Mouse (Mus musculus) mesoderm, embryonic 11.5 days (tissue): ENCODE measurements around the gene Rtel1.

ENCODE experiments used
- DNase-seq: peaks from one replicate; pipeline ENCODE4 v3.0.0-alpha.2; 2012; ENCODE audit warnings: low read depth, low spot score

Rtel1 gene

DNA sequence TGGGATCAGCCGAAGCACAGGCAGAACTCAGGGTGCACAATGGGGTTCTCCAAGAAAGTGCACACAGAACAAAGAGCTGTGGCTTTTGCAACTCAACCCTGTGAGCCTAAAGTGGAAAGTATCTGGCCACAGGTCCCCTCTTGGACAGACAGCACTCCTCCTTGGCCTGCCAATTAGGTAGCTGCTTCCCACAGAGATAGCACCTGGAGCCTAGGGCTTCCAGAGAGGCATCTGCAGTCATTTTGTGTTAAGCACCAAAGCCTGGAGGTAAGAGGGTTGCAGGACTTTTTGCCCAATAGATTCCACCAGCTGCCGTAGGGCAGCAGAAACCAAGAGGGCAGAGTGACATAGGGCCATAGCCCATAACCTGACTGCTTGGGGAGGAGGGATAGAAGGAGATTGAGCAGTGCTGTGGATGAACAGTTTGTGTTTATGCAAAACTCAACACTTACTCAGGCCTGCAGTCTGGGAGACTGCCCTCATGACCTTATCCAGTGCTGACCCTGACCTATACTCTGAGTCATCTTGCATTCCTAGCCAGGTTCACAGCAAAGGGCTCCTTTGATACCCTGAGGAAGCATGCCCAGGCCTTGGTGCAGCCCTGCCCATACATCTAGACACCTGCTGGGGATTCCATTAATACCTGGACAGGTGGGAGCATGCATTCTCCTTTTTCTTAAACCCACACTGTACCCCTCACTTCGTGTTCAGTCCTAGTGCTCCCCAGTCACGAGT, 70.8 kb downstream of the Rtel1 start:
- DNase-seq, result no peak

DNA sequence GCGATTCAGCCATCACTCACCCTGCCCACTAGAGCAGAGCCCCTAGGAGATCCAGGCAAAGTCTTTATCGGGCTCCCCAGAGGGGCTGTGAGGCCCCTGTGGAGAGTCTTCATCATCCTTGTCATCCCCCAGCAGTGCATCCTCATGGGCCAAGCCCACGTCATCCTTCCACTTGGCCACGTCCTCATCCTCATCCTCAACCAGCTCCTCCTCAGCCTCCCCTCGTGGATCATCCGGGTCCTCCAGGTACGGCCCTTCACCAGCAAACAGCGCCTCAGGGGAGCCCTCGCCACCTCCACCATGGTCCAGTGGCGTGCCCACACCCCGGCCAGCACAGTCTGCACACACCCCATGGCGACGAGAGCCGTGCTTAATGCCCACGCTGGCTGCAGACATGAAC, 71.5 kb downstream of the Rtel1 start:
- DNase-seq, result no peak

DNA sequence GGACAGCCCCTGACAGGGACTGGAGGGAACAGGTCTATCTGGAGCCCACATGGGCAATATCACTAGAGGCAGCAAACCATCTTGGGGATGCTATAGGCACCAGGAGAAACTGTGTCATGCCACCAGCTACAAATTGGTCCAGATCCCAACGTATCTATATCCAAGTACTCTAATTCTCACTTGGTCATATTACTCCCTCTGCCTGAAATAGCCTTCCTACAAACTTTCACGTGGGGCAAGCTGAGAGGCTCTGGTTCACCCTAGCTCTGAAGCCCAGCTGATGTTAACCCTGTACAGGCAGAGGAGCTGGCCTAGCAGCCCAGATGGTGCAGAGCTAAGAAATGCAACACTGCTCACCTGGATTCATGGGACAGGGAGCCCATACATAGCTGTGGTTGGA, 72.0 kb downstream of the Rtel1 start:
- no peak for DNase-seq

DNA sequence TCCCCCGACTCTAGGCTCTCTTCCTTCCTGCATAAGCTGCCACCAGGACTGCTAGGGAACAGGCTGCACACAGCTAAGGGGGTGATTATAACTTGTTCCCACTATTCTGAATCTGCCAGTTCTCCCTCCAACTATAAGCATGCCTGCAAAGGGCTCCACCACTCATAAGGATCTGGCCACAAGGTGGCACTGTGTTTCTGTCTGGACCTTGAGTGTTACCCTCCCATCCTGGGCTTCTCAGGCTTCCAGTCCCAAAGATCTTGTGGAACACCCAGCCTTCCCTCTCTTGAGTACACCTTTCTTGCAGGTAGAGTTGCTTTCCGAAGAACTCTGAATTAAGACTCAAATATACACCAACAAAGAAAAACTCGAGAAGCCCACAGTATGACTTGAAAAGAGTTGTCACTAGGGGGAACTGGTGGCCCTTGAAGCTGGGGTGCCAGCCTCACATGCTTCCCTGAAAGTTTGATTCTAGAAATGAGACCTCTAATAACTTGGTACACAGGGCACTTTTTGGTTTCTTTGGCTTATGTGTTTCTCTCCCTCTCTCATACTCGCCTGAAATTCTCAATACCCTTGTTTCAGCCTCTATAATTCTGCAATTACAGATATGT, 73.2 kb downstream of the Rtel1 start:
- peak; percentile 89 for DNase-seq

DNA sequence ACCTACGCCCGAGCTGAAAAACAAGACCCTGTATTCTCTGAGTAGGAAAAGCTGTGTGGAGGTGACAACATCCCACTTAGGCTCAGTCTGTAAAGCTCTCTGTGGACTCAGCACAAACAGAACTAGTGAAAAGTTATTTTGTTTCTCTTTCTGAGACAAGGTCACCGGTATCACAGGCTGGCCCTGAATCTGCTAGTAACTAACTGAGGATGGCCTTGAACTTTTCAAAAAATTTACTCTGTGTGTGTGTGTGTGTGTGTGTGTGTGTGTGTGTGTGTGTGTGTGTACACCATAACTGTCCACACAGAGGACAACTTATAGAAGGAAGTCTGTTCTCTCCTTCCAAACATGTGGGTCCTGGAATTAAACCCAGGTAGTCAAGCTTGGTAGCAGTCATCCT, 74.5 kb downstream of the Rtel1 start:
- DNase-seq, result no peak

DNA sequence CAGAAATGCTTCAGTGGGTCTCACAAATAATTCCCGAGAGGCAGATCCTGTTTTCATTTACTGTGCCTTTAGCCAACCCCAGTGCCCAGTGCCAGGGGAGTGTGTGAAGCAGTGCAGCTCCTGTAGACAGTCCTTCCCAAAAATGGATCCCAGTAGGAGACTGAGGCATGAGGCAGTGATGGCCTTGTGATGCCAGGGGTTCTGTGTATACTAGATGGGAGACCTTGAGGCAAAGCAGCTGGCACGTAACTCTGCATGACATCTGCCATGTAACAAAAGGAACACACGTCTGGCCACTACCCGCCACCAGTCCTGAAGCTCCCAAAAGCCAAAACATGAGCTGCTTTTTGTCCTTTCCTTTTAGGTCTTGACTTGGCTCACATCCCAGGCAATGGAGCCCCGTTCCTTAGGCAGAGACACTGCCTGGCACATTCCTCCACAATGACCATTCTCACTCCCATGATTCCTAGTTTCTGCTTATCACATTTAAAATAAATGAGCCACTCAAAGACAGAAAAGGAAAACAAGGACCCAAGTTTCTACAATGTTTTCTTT, 77.7 kb downstream of the Rtel1 start:
- DNase-seq, result no peak

DNA sequence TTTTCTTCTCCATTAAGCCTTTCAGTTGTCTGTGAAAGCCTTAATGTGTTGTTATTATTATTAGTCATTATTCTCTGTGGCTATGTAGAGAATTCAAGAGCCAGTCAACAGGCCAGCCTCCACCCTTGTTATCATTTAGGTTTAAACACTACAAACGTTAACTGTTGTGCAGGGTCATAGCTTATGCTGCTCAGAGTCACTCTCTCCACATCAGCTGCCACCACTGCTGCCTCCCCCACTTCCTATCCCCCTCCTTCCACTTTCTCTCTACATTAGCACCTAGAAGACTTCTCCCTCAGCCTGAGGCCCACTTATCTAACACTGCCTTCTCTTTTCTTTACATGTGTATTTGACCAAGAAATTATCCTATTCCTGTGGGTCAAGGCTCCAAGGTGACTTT, 82.0 kb downstream of the Rtel1 start:
- no peak for DNase-seq

DNA sequence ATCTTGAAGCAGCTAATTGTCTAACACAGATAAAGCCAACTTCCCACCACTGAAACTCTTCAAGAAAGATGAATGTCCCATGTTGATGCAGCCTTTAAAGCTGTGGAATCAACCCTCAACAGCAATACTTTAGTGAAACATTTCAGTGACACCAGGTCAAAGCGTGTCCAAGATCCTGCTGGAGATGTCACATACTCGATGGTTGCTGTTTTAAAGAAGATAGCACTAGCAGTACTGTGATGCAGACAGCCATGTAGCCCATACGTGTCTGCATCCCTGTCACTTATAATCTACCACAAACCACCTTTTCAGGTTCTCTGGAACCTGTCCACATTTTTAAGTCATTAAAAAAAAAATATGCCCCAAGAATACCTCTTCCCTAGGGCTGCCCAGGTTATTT, 84.2 kb downstream of the Rtel1 start:
- no peak for DNase-seq
